Mouse (Mus musculus): ENCODE measurements around the gene Misp. TPM values are rescaled to one million over a fixed set of nuclear protein-coding genes. Genes with fewer than 3 reads are reported as not detected.
A peak's percentile ranks its signal among the peaks of the same experiment; 100 is the strongest.

Misp gene
- polyA plus RNA-seq, 1 experiment, result 17.9 TPM

GRCm38 (mm10) chr10:79794491-79794931 lies 26.3 kb upstream of the Misp start:
- WGBS, result 14% methylated on average over 10 of the region's 10 CpGs
- peak overlapping the region; percentile 53 for H3K4me3 ChIP-seq (ENCODE audit: insufficient read depth, low read depth, low read length)
- peak; percentile 97 for DNase-seq

GRCm38 (mm10) chr10:79795905-79796304 lies 24.9 kb upstream of the Misp start:
- TF ChIP-seq CTCF (conservative IDR thresholded peaks at IDR 0.05; ENCODE audit: insufficient read depth, insufficient read length, low read depth, low read length) (no peak), POLR2A (IDR thresholded peaks at IDR 0.05; ENCODE audit: low read depth, low read length) (no peak)
- peak; percentile 7 for DNase-seq
- Histone ChIP-seq H3K27me3 (replicated peaks; ENCODE audit: control insufficient read depth, insufficient read depth, low read length) (no peaks in the 10 kb centered on the region), H3K4me1 (ENCODE audit: control insufficient read depth, insufficient read depth, low read length) (peaks cover 27% of the 10 kb centered on the region; the same call in 1 of the 2 replicates), H3K4me3 (ENCODE audit: insufficient read depth, low read depth, low read length) (no peak overlapping the region), H3K27ac (ENCODE audit: insufficient read depth, low read depth, low read length) (no peak overlapping the region), H3K36me3 (ENCODE audit: control insufficient read depth, insufficient read depth, low read length) (no peaks in the 10 kb centered on the region)
- WGBS, result 95% methylated on average over 3 of the region's 3 CpGs

More at GRCm38 (mm10) chr10:79794491-79794931, 26.3 kb upstream of the Misp start:
- peaks cover 18% of the 10 kb centered on the region; the same call in 1 of the 2 replicates for H3K4me1 ChIP-seq (ENCODE audit: control insufficient read depth, insufficient read depth, low read length)
- TF ChIP-seq POLR2A (IDR thresholded peaks at IDR 0.05; ENCODE audit: low read depth, low read length) (peak; percentile 74), CTCF (conservative IDR thresholded peaks at IDR 0.05; ENCODE audit: insufficient read depth, insufficient read length, low read depth, low read length) (no peak)
- no peaks in the 10 kb centered on the region for H3K36me3 ChIP-seq (ENCODE audit: control insufficient read depth, insufficient read depth, low read length)
- peak overlapping the region; percentile 76 for H3K27ac ChIP-seq (ENCODE audit: insufficient read depth, low read depth, low read length)
- H3K27me3 ChIP-seq (replicated peaks; ENCODE audit: control insufficient read depth, insufficient read depth, low read length), result no peaks in the 10 kb centered on the region

GRCm38 (mm10) chr10:79797326-79797725 lies 23.5 kb upstream of the Misp start:
- peak; percentile 35 for DNase-seq
- Histone ChIP-seq H3K4me3 (ENCODE audit: insufficient read depth, low read depth, low read length) (no peak overlapping the region), H3K27me3 (replicated peaks; ENCODE audit: control insufficient read depth, insufficient read depth, low read length) (no peaks in the 10 kb centered on the region), H3K36me3 (ENCODE audit: control insufficient read depth, insufficient read depth, low read length) (no peaks in the 10 kb centered on the region), H3K4me1 (ENCODE audit: control insufficient read depth, insufficient read depth, low read length) (peaks cover 34% of the 10 kb centered on the region; the same call in 1 of the 2 replicates), H3K27ac (ENCODE audit: insufficient read depth, low read depth, low read length) (no peak overlapping the region)
- WGBS, result 37% methylated on average over 15 of the region's 15 CpGs
- TF ChIP-seq CTCF (conservative IDR thresholded peaks at IDR 0.05; ENCODE audit: insufficient read depth, insufficient read length, low read depth, low read length) (no peak), POLR2A (IDR thresholded peaks at IDR 0.05; ENCODE audit: low read depth, low read length) (no peak)

- peak overlapping the region; percentile 12; the same call in 1 of the 2 replicates for H3K27ac ChIP-seq (ENCODE audit: insufficient read depth, low read depth, low read length)
- 74% methylated on average over 12 of the region's 12 CpGs for WGBS
- H3K4me1 ChIP-seq (ENCODE audit: control insufficient read depth, insufficient read depth, low read length), result peaks cover 35% of the 10 kb centered on the region
Measured at GRCm38 (mm10) chr10:79798289-79798928, 22.4 kb upstream of the Misp start.

GRCm38 (mm10) chr10:79800508-79800907 lies 20.3 kb upstream of the Misp start:
- Histone ChIP-seq H3K4me1 (ENCODE audit: control insufficient read depth, insufficient read depth, low read length) (peaks cover 35% of the 10 kb centered on the region), H3K27me3 (replicated peaks; ENCODE audit: control insufficient read depth, insufficient read depth, low read length) (no peaks in the 10 kb centered on the region), H3K27ac (ENCODE audit: insufficient read depth, low read depth, low read length) (0 out of 2 replicates have a peak overlapping the region, but pooled peaks have one; percentile 8), H3K36me3 (ENCODE audit: control insufficient read depth, insufficient read depth, low read length) (no peaks in the 10 kb centered on the region), H3K4me3 (ENCODE audit: insufficient read depth, low read depth, low read length) (no peak overlapping the region)
- peak; percentile 80 for DNase-seq
- TF ChIP-seq POLR2A (IDR thresholded peaks at IDR 0.05; ENCODE audit: low read depth, low read length) (no peak), CTCF (conservative IDR thresholded peaks at IDR 0.05; ENCODE audit: insufficient read depth, insufficient read length, low read depth, low read length) (no peak)
- 56% methylated on average over 11 of the region's 11 CpGs for whole genome bisulfite sequencing

More at GRCm38 (mm10) chr10:79798289-79798928, 22.4 kb upstream of the Misp start:
- Histone ChIP-seq H3K27me3 (replicated peaks; ENCODE audit: control insufficient read depth, insufficient read depth, low read length) (no peaks in the 10 kb centered on the region), H3K36me3 (ENCODE audit: control insufficient read depth, insufficient read depth, low read length) (no peaks in the 10 kb centered on the region), H3K4me3 (ENCODE audit: insufficient read depth, low read depth, low read length) (no peak overlapping the region)
- TF ChIP-seq CTCF (conservative IDR thresholded peaks at IDR 0.05; ENCODE audit: insufficient read depth, insufficient read length, low read depth, low read length) (no peak), POLR2A (IDR thresholded peaks at IDR 0.05; ENCODE audit: low read depth, low read length) (no peak)
- DNase-seq, result peak; percentile 89

- H3K4me1 ChIP-seq (ENCODE audit: control insufficient read depth, insufficient read depth, low read length), result peaks cover 35% of the 10 kb centered on the region
- no peaks in the 10 kb centered on the region for H3K27me3 ChIP-seq (replicated peaks; ENCODE audit: control insufficient read depth, insufficient read depth, low read length)
- no peaks in the 10 kb centered on the region for H3K36me3 ChIP-seq (ENCODE audit: control insufficient read depth, insufficient read depth, low read length)
- TF ChIP-seq CTCF (conservative IDR thresholded peaks at IDR 0.05; ENCODE audit: insufficient read depth, insufficient read length, low read depth, low read length) (no peak), POLR2A (IDR thresholded peaks at IDR 0.05; ENCODE audit: low read depth, low read length) (no peak)
- DNase-seq, result peak; percentile 90
- 32% methylated on average over 3 of the region's 3 CpGs for WGBS
- peak overlapping the region; percentile 86 for H3K27ac ChIP-seq (ENCODE audit: insufficient read depth, low read depth, low read length)
- no peak overlapping the region for H3K4me3 ChIP-seq (ENCODE audit: insufficient read depth, low read depth, low read length)
Measured at GRCm38 (mm10) chr10:79801837-79802236, 19.0 kb upstream of the Misp start.

GRCm38 (mm10) chr10:79802331-79802971 lies 18.3 kb upstream of the Misp start:
- H3K4me1 ChIP-seq (ENCODE audit: control insufficient read depth, insufficient read depth, low read length), result peaks cover 34% of the 10 kb centered on the region
- H3K4me3 ChIP-seq (ENCODE audit: insufficient read depth, low read depth, low read length), result no peak overlapping the region
- peak; percentile 92 for DNase-seq
- no peaks in the 10 kb centered on the region for H3K27me3 ChIP-seq (replicated peaks; ENCODE audit: control insufficient read depth, insufficient read depth, low read length)
- 24% methylated on average over 11 of the region's 11 CpGs for WGBS
- H3K36me3 ChIP-seq (ENCODE audit: control insufficient read depth, insufficient read depth, low read length), result no peaks in the 10 kb centered on the region
- H3K27ac ChIP-seq (ENCODE audit: insufficient read depth, low read depth, low read length), result peak overlapping the region; percentile 93
- no peak for TF ChIP-seq POLR2A (IDR thresholded peaks at IDR 0.05; ENCODE audit: low read depth, low read length)
- no peak for TF ChIP-seq CTCF (conservative IDR thresholded peaks at IDR 0.05; ENCODE audit: insufficient read depth, insufficient read length, low read depth, low read length)

All from kidney, adult 2 months (tissue).